Mouse (Mus musculus) ES-E14 (cell line): ENCODE results near the gene Fndc7. TPM values are rescaled to one million over a fixed set of nuclear protein-coding genes. Genes with fewer than 3 reads are reported as not detected.

ENCODE experiments used
- DNase-seq: peaks from one replicate; pipeline ENCODE4 v3.0.0-alpha.2; 2013; ENCODE audit warnings: low read depth, low spot score
- H3K27ac ChIP-seq: 2 replicates; pipeline ENCODE4 v1.5.1; 2012; ENCODE audit warnings: low read depth, mild to moderate bottlenecking, low read length, moderate library complexity, mixed read lengths; ENCODE audit not compliant: poor library complexity, insufficient read depth, severe bottlenecking
- H3K36me3 ChIP-seq: 2 replicates; pipeline ENCODE4 v1.6.1; 2012; ENCODE audit warnings: mild to moderate bottlenecking, low read length, moderate library complexity, mixed read lengths; ENCODE audit not compliant: control insufficient read depth, poor library complexity, insufficient read depth, severe bottlenecking
- H3K4me1 ChIP-seq, 2 experiments: fragments of 150-350 bp in 1 of 2; sonication (generic) in 1 of 2; 2 replicates each; pipeline ENCODE4 v1.6.1; 2012; ENCODE audit warnings: low read length in 2 of 2, mild to moderate bottlenecking in 1 of 2, mixed read lengths in 1 of 2; ENCODE audit not compliant: control insufficient read depth in 2 of 2, insufficient read depth in 2 of 2, poor library complexity in 1 of 2
- H3K4me3 ChIP-seq, 2 experiments: fragments of 150-350 bp in 1 of 2; sonication (generic) in 1 of 2; 2 replicates each; pipeline ENCODE4 v1.5.1; 2012; ENCODE audit warnings: low read length in 2 of 2, low read depth in 1 of 2, mild to moderate bottlenecking in 1 of 2, mixed read lengths in 1 of 2; ENCODE audit not compliant: insufficient read depth in 1 of 2, poor library complexity in 1 of 2, severe bottlenecking in 1 of 2
- H3K9ac ChIP-seq: 2 replicates; pipeline ENCODE4 v1.6.1; 2012; ENCODE audit warnings: low read depth, mild to moderate bottlenecking, low read length, mixed read lengths; ENCODE audit not compliant: poor library complexity, insufficient read depth, severe bottlenecking
- H3K9me3 ChIP-seq: fragments of 150-350 bp; sonication (generic); 2 replicates; pipeline ENCODE4 v1.6.1; 2012; ENCODE audit warnings: low read depth, mild to moderate bottlenecking, low read length; ENCODE audit not compliant: control insufficient read depth, insufficient read depth
- CHD2 ChIP-seq: IDR thresholded peaks from 2 replicates; pipeline ENCODE4 v1.6.1; 2014; ENCODE audit warnings: mild to moderate bottlenecking, low read depth, low read length, inconsistent platforms
- HCFC1 ChIP-seq: IDR thresholded peaks from 2 replicates; pipeline ENCODE4 v1.6.1; 2012; ENCODE audit warnings: low read length, inconsistent platforms, borderline replicate concordance; ENCODE audit not compliant: insufficient read depth
- MAFK ChIP-seq: IDR thresholded peaks from 2 replicates; pipeline ENCODE4 v1.6.1; 2014; ENCODE audit warnings: mild to moderate bottlenecking, low read depth, low read length, inconsistent platforms; ENCODE audit not compliant: insufficient read depth
- ZC3H11A ChIP-seq: IDR thresholded peaks from 2 replicates; pipeline ENCODE4 v1.6.1; 2012; ENCODE audit warnings: low read depth, mild to moderate bottlenecking, inconsistent platforms, low read length, borderline replicate concordance
- ZNF384 ChIP-seq: IDR thresholded peaks from 2 replicates; pipeline ENCODE4 v1.6.1; 2012; ENCODE audit warnings: low read depth, low read length, inconsistent platforms
- in situ Hi-C, 2 experiments: fragments of 600-800 bp; cut with MboI; formaldehyde crosslinking; loops; one replicate each; pipeline ENCODE4 v1.15.1; 2025; ENCODE audit warnings: low sequenced_read_pairs in 2 of 2, inconsistent platforms in 1 of 2; ENCODE audit not compliant: unreplicated experiment in 2 of 2
- total RNA-seq: library from RNA; depleted of rRNA; stranded (reverse); fragments of 300-350 nt; gene quantifications from 2 replicates; pipeline ENCODE4 v1.2.3, GENCODE M21; 2012

Gene Fndc7
- total RNA-seq, 1 experiment = 0.09 TPM

DNA sequence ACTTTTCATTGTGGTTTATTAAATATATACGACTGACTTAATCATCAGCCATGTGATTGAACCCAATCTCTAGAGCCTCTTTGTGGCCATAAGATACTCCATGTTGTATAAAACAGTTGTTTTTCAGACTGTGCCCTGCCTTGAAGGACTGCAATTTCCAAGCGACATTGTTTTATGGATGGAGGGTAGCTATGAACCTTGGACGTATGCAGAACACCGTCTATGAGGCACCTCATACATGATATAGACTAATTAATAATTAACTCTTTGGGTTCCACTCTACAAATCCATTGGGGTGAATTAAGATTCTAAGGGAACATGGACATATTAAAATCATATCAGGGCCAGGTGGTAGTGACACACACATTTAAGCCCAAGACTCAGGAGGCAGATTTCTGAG lies 35.9 kb upstream of the Fndc7 start:
- in situ Hi-C loops = no loop called here
- H3K4me1 ChIP-seq = no peaks in the 10 kb centered on the region
- H3K9me3 ChIP-seq = no peaks in the 10 kb centered on the region
- no peak overlapping the region for H3K27ac ChIP-seq
- DNase-seq = no peak
- no peak overlapping the region for H3K4me3 ChIP-seq
- H3K36me3 ChIP-seq = no peaks in the 10 kb centered on the region
- no peak overlapping the region for H3K9ac ChIP-seq
- TF ChIP-seq ZC3H11A = no peak
- no peak for TF ChIP-seq HCFC1
- no peak for TF ChIP-seq CHD2
- TF ChIP-seq MAFK = no peak
- TF ChIP-seq ZNF384 = no peak

DNA sequence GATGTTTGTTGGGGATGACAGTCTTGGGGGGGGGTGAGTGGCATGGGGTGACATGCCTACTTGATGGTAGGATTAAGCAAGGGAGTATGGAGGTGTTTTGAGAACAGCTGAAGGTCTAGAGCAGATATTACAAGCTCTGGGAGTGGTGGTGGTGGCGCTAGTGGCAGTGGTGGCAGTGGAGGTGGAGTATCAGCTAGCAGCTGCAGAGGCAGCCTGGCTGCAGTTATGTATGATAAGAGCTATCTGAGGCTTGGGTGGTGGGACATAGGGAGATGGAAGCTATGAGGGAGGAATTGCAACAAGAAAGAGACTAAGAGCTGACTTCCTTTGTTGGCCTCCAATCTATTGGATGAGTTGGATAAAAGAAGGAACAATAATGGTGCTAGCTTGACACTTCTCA lies 32.0 kb upstream of the Fndc7 start:
- no peak for DNase-seq
- H3K4me3 ChIP-seq = no peak overlapping the region
- no peak overlapping the region for H3K27ac ChIP-seq
- no peaks in the 10 kb centered on the region for H3K36me3 ChIP-seq
- TF ChIP-seq CHD2 = no peak
- no peak for TF ChIP-seq ZC3H11A
- TF ChIP-seq ZNF384 = no peak
- no peak for TF ChIP-seq MAFK
- no peak for TF ChIP-seq HCFC1
- H3K9ac ChIP-seq = no peak overlapping the region
- no peaks in the 10 kb centered on the region for H3K9me3 ChIP-seq
- in situ Hi-C loops = no loop called here
- no peaks in the 10 kb centered on the region for H3K4me1 ChIP-seq

DNA sequence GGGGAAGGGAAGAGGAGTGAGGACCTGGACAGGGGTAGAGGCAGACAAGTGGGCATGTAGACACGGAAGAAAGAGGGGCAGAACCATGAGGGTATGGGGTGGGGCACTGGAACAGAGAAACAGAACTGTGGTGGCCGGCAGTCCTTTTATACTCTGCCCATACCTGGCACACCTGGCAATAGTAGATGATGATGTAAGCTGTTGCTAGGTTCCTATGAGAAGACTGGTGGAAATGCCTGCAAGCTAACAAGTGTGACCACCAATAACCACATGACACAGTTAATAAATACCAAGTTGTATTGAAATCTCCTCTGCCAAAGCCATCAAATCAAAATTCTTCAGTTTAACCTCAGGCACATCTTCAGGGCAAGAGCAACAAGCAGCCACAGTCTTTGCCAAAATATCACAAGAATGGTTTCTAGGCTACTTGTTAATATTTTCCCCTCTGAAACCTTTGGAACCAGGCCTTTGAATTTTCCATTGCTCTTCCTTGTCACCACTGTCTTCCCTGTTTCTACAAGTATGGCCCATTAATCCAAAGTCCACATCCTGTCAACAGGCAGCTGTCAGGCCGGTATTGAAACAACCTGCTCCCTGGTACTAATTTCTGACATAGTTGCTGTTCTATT lies 30.7 kb upstream of the Fndc7 start:
- no peak overlapping the region for H3K9ac ChIP-seq
- TF ChIP-seq CHD2 (no peak), ZNF384 (no peak), MAFK (no peak), HCFC1 (no peak), ZC3H11A (no peak)
- no peak for DNase-seq
- no peaks in the 10 kb centered on the region for H3K4me1 ChIP-seq
- in situ Hi-C loops = no loop called here
- H3K9me3 ChIP-seq = no peaks in the 10 kb centered on the region
- no peaks in the 10 kb centered on the region for H3K36me3 ChIP-seq
- H3K27ac ChIP-seq = no peak overlapping the region
- no peak overlapping the region for H3K4me3 ChIP-seq

DNA sequence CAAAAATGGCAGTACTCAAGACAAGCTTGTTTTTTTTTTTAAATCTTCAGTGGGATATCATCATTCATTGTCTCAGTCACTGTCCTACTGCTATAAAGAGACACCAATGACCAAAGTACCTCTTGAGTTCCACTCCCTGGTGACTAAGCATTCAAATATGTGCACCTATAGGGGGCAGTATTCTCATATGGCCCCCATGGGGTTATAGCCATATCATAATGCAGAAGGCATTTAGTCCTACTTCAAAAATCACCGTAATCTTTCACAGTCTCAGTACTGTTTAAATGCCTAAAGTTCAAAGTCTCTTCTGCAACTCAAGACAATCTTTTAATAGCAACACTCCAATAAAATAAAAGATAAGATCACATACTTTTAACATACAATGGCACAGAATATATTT lies 29.0 kb upstream of the Fndc7 start:
- no peak overlapping the region for H3K27ac ChIP-seq
- no peaks in the 10 kb centered on the region for H3K36me3 ChIP-seq
- no peaks in the 10 kb centered on the region for H3K9me3 ChIP-seq
- no peak overlapping the region for H3K4me3 ChIP-seq
- TF ChIP-seq CHD2 (no peak), ZNF384 (no peak), HCFC1 (no peak), ZC3H11A (no peak), MAFK (no peak)
- H3K4me1 ChIP-seq = no peaks in the 10 kb centered on the region
- no peak for DNase-seq
- no peak overlapping the region for H3K9ac ChIP-seq
- in situ Hi-C loops = no loop called here

DNA sequence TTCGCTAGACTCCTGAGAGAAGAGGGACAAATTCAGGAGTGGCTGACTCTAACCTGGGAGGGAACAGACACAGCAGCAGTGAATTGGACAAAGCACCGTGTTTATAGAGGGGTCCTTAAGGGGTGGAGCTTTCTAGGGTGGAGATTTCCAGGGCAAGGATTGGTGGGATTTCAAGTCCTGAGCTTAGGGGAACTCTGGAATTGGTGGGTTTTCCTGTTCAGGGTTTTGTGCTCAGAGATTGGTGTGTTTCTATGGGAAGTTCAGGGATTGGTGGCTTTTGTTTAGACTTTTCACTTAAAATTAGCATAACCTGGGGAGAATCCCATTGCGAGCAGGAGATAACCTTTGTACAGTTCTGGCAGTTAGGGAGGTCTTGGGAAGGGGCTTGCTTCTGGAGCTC lies 28.2 kb upstream of the Fndc7 start:
- 0 out of 4 replicates have a peak, but pooled peaks cover 0 to 3% of the 10 kb centered on the region in 2 experiments for H3K4me1 ChIP-seq
- DNase-seq = no peak
- no peaks in the 10 kb centered on the region for H3K9me3 ChIP-seq
- in situ Hi-C loops = no loop called here
- no peaks in the 10 kb centered on the region for H3K36me3 ChIP-seq
- TF ChIP-seq ZNF384 = no peak
- no peak for TF ChIP-seq HCFC1
- no peak for TF ChIP-seq MAFK
- TF ChIP-seq CHD2 = no peak
- no peak for TF ChIP-seq ZC3H11A
- no peak overlapping the region for H3K4me3 ChIP-seq
- H3K27ac ChIP-seq = no peak overlapping the region
- no peak overlapping the region for H3K9ac ChIP-seq
